Comparison of ENCODE assay signal across 8 mouse cellular contexts in genomic region chr2:166342407-166342806, GRCm38 (mm10).
DNase-seq lines count a peak whose midpoint lies in the region; ATAC-seq lines count a peak whose summit lies in the region.

No protein-coding gene starts in this region.

- peak; percentile 61 for DNase-seq in kidney, adult 18-20 months
- DNase-seq in embryonic facial prominence, embryonic 14.5 days (ENCODE audit: low spot score), result peak; percentile 75
- no peak for DNase-seq in limb, embryonic 11.5 days (ENCODE audit: low spot score)
- DNase-seq in testis, postnatal 14 days (ENCODE audit: low spot score), result peak; percentile 51
- DNase-seq in urinary bladder, postnatal 25 days (ENCODE audit: low spot score), result no peak
- DNase-seq in midbrain, embryonic 11.5 days (ENCODE audit: low spot score, missing footprints), result no peak

- no peak overlapping the region for H3K27ac ChIP-seq in kidney, embryonic 16.5 days (ENCODE audit: low read length)
- H3K27ac ChIP-seq in embryonic facial prominence, embryonic 14.5 days (replicated peaks; ENCODE audit: low read depth, low read length), result no peak overlapping the region
- peak overlapping the region; percentile 7 for H3K27ac ChIP-seq in intestine, embryonic 16.5 days (ENCODE audit: low read length)
- H3K27ac ChIP-seq in limb, embryonic 11.5 days (replicated peaks; ENCODE audit: low read depth, low read length), result 0 out of 2 replicates have a peak overlapping the region, but pooled peaks have one; percentile 33
- no peak overlapping the region for H3K27ac ChIP-seq in midbrain, embryonic 11.5 days (ENCODE audit: low read depth, low read length)

- no peak overlapping the region for H3K9ac ChIP-seq in kidney, embryonic 16.5 days (replicated peaks; ENCODE audit: low read length)
- no peak overlapping the region for H3K9ac ChIP-seq in embryonic facial prominence, embryonic 14.5 days (ENCODE audit: low read depth, low read length)
- H3K9ac ChIP-seq in intestine, embryonic 16.5 days (ENCODE audit: low read depth, low read length), result no peak overlapping the region; the same call in 1 of the 2 replicates
- H3K9ac ChIP-seq in limb, embryonic 11.5 days (ENCODE audit: low read length), result no peak overlapping the region
- H3K9ac ChIP-seq in midbrain, embryonic 11.5 days (ENCODE audit: low read length), result no peak overlapping the region

- H3K4me2 ChIP-seq in kidney, embryonic 16.5 days (replicated peaks; ENCODE audit: low read depth, low read length), result no peak overlapping the region
- no peak overlapping the region for H3K4me2 ChIP-seq in embryonic facial prominence, embryonic 14.5 days (ENCODE audit: low read depth, low read length)
- no peak overlapping the region for H3K4me2 ChIP-seq in intestine, embryonic 16.5 days (ENCODE audit: low read depth, low read length)
- no peak overlapping the region for H3K4me2 ChIP-seq in limb, embryonic 11.5 days (ENCODE audit: low read depth, severe bottlenecking)
- no peak overlapping the region for H3K4me2 ChIP-seq in midbrain, embryonic 11.5 days

- 69% methylated on average over 9 of the region's 9 CpGs for WGBS in kidney, embryonic 16.5 days
- 61% methylated on average over 9 of the region's 9 CpGs for WGBS in embryonic facial prominence, embryonic 14.5 days
- whole genome bisulfite sequencing in intestine, embryonic 16.5 days, result 65% methylated on average over 9 of the region's 9 CpGs
- whole genome bisulfite sequencing in limb, embryonic 11.5 days, result 70% methylated on average over 9 of the region's 9 CpGs
- 84% methylated on average over 9 of the region's 9 CpGs for WGBS in midbrain, embryonic 11.5 days

- no peaks in the 10 kb centered on the region for H3K36me3 ChIP-seq in kidney, embryonic 16.5 days (ENCODE audit: insufficient read depth, low read length)
- H3K36me3 ChIP-seq in embryonic facial prominence, embryonic 14.5 days (ENCODE audit: control insufficient read depth, insufficient read depth, low read length), result no peaks in the 10 kb centered on the region
- no peaks in the 10 kb centered on the region for H3K36me3 ChIP-seq in intestine, embryonic 16.5 days (ENCODE audit: control insufficient read depth, insufficient read depth, low read length)
- H3K36me3 ChIP-seq in limb, embryonic 11.5 days (ENCODE audit: control insufficient read depth, insufficient read depth, low read length), result no peaks in the 10 kb centered on the region
- H3K36me3 ChIP-seq in midbrain, embryonic 11.5 days (ENCODE audit: control insufficient read depth, insufficient read depth, low read length), result no peaks in the 10 kb centered on the region

- H3K27me3 ChIP-seq in kidney, embryonic 16.5 days (ENCODE audit: insufficient read depth, low read length), result peaks cover 11% of the 10 kb centered on the region; the same call in 1 of the 2 replicates
- H3K27me3 ChIP-seq in embryonic facial prominence, embryonic 14.5 days (replicated peaks; ENCODE audit: control insufficient read depth, insufficient read depth, low read length), result no peaks in the 10 kb centered on the region
- H3K27me3 ChIP-seq in intestine, embryonic 16.5 days (replicated peaks; ENCODE audit: control insufficient read depth, insufficient read depth, low read length), result no peaks in the 10 kb centered on the region
- H3K27me3 ChIP-seq in limb, embryonic 11.5 days (ENCODE audit: control insufficient read depth, insufficient read depth, low read length), result no peaks in the 10 kb centered on the region
- H3K27me3 ChIP-seq in midbrain, embryonic 11.5 days (ENCODE audit: control insufficient read depth, insufficient read depth, low read length), result no peaks in the 10 kb centered on the region; the same call in 1 of the 2 replicates

- no peaks in the 10 kb centered on the region for H3K9me3 ChIP-seq in kidney, embryonic 16.5 days (ENCODE audit: low read length)
- no peaks in the 10 kb centered on the region for H3K9me3 ChIP-seq in embryonic facial prominence, embryonic 14.5 days (ENCODE audit: control insufficient read depth, low read length)
- H3K9me3 ChIP-seq in intestine, embryonic 16.5 days (ENCODE audit: control insufficient read depth, low read length), result 0 out of 2 replicates have a peak, but pooled peaks cover 3% of the 10 kb centered on the region
- H3K9me3 ChIP-seq in limb, embryonic 11.5 days (ENCODE audit: control insufficient read depth, low read length), result no peaks in the 10 kb centered on the region
- no peaks in the 10 kb centered on the region for H3K9me3 ChIP-seq in midbrain, embryonic 11.5 days (ENCODE audit: control insufficient read depth, low read length)

- H3K4me1 ChIP-seq in kidney, embryonic 16.5 days (ENCODE audit: insufficient read depth, low read length), result peaks cover 41% of the 10 kb centered on the region
- H3K4me1 ChIP-seq in embryonic facial prominence, embryonic 14.5 days (ENCODE audit: control insufficient read depth, insufficient read depth, low read length), result peaks cover 20% of the 10 kb centered on the region
- peaks cover 14% of the 10 kb centered on the region for H3K4me1 ChIP-seq in intestine, embryonic 16.5 days (ENCODE audit: control insufficient read depth, insufficient read depth, low read length)
- peaks cover 46% of the 10 kb centered on the region for H3K4me1 ChIP-seq in limb, embryonic 11.5 days (ENCODE audit: control insufficient read depth, insufficient read depth, low read length)
- H3K4me1 ChIP-seq in midbrain, embryonic 11.5 days (ENCODE audit: control insufficient read depth, insufficient read depth, low read length), result peaks cover 9% of the 10 kb centered on the region

- no peak for ATAC-seq in kidney, embryonic 16.5 days (ENCODE audit: low FRiP score, low TSS enrichment)
- no peak for ATAC-seq in embryonic facial prominence, embryonic 14.5 days (ENCODE audit: low read depth)
- no peak for ATAC-seq in intestine, embryonic 16.5 days
- ATAC-seq in limb, embryonic 11.5 days (ENCODE audit: insufficient number of reproducible peaks, low FRiP score, low TSS enrichment, low read depth), result no peak
- ATAC-seq in midbrain, embryonic 11.5 days (ENCODE audit: low FRiP score), result no peak

- H3K4me3 ChIP-seq in kidney, embryonic 16.5 days (ENCODE audit: low read length), result no peak overlapping the region
- no peak overlapping the region for H3K4me3 ChIP-seq in embryonic facial prominence, embryonic 14.5 days (ENCODE audit: low read depth, low read length)
- no peak overlapping the region for H3K4me3 ChIP-seq in intestine, embryonic 16.5 days (ENCODE audit: low read length)
- H3K4me3 ChIP-seq in limb, embryonic 11.5 days (ENCODE audit: low read depth, low read length), result no peak overlapping the region
- no peak overlapping the region for H3K4me3 ChIP-seq in midbrain, embryonic 11.5 days (ENCODE audit: low read depth, low read length)

Comparison
In these comparisons a context has a peak if more than half of its experiments do, and no peak if none do; other contexts are left out.
1. DNase-seq: peak in kidney, adult 18-20 months (single experiment), embryonic facial prominence, embryonic 14.5 days (single experiment) and testis, postnatal 14 days (single experiment); none in limb, embryonic 11.5 days (single experiment), urinary bladder, postnatal 25 days (single experiment) and midbrain, embryonic 11.5 days (single experiment).
2. H3K27ac ChIP-seq: peak in intestine, embryonic 16.5 days (single experiment) and limb, embryonic 11.5 days (single experiment); none in kidney, embryonic 16.5 days (single experiment), embryonic facial prominence, embryonic 14.5 days (single experiment) and midbrain, embryonic 11.5 days (single experiment).